In genomic region chr9:53669680-53670219, GRCm38 (mm10) we compare ENCODE assay signal across 8 mouse cellular contexts. TPM values are rescaled to one million over a fixed set of nuclear protein-coding genes. Genes with fewer than 3 reads are reported as not detected.
DNase-seq lines count a peak whose midpoint lies in the region; ATAC-seq and TF ChIP-seq lines count a peak whose summit lies in the region.

Cul5 (minus strand) TSS chr9:53670014.

- peaks cover 3% of the 10 kb centered on the region; the same call in 1 of the 2 replicates for H3K36me3 ChIP-seq in E14TG2a.4 (ENCODE audit: insufficient read depth, low read length)
- no peaks in the 10 kb centered on the region for H3K36me3 ChIP-seq in forebrain, embryonic 12.5 days (replicated peaks)

- H3K9ac ChIP-seq in forebrain, embryonic 12.5 days = no peak within 1 kb of the TSS

- no peaks in the 10 kb centered on the region for H3K27me3 ChIP-seq in E14TG2a.4 (ENCODE audit: insufficient read depth, low read length)
- no peaks in the 10 kb centered on the region for H3K27me3 ChIP-seq in forebrain, embryonic 12.5 days

- WGBS in forebrain, embryonic 12.5 days = 49% methylated on average over 5 of the region's 5 CpGs

- H3K4me1 ChIP-seq in E14TG2a.4 (replicated peaks; ENCODE audit: low read depth, low read length) = peaks cover 55% of the 10 kb centered on the region
- H3K4me1 ChIP-seq in forebrain, embryonic 12.5 days = peaks cover 17% of the 10 kb centered on the region

- no peaks in the 10 kb centered on the region for H3K9me3 ChIP-seq in E14TG2a.4 (ENCODE audit: low read length)
- no peaks in the 10 kb centered on the region for H3K9me3 ChIP-seq in forebrain, embryonic 12.5 days

- H3K4me3 ChIP-seq in E14TG2a.4 (replicated peaks; ENCODE audit: low read length) = peak within 1 kb of the TSS; percentile 69
- H3K4me3 ChIP-seq in forebrain, embryonic 12.5 days (replicated peaks) = no peak within 1 kb of the TSS

- no peak for ATAC-seq in forebrain, embryonic 12.5 days (ENCODE audit: low FRiP score)
- ATAC-seq in hematopoietic stem cell, adult 5-6 weeks (replicated peaks in 1 of 2; ENCODE audit: insufficient read depth in 1 of 2, low FRiP score in 2 of 2, low TSS enrichment in 1 of 2, low read depth in 1 of 2, poor library complexity in 2 of 2, severe bottlenecking in 2 of 2) = no peak

- TF ChIP-seq CTCF in E14TG2a.4 (conservative IDR thresholded peaks at IDR 0.05; ENCODE audit: low read length) = peak; percentile 32; the same call in 1 of the 2 replicates

- no peak within 1 kb of the TSS for H3K4me2 ChIP-seq in forebrain, embryonic 12.5 days

- no peak within 1 kb of the TSS for H3K27ac ChIP-seq in forebrain, embryonic 12.5 days

- peak; percentile 41 for DNase-seq in adrenal gland, postnatal 10 days
- peak; percentile 15 for DNase-seq in layer of hippocampus, adult 9-11 months
- peak; percentile 30 for DNase-seq in lung, postnatal 14 days
- peak; percentile 40 to 44 for DNase-seq in right cerebral cortex, postnatal 10 days (ENCODE audit: low spot score in 2 of 2)
- no peak for DNase-seq in ovary, postnatal 14 days (ENCODE audit: low spot score)

RNA-seq across cellular contexts. Expression of gene Cul5, which starts in this region (rescaled TPM):
- 10 to 100 TPM; 29.8 to 36.0 TPM for total RNA-seq in adrenal gland, postnatal 10 days (2021)
- 48.4 and 48.6 TPM in 2 replicates for polyA plus RNA-seq in forebrain, embryonic 12.5 days (2016; fragmentation: Nextera tagmentation; extraction: Ambion mirVana)
- 61.7 and 81.6 TPM in 2 replicates for total RNA-seq in hematopoietic stem cell, adult 5-6 weeks (2017)
